Mouse (Mus musculus) right cerebral cortex, postnatal 10 days (tissue): ENCODE results near the gene Rplp1.

Experiments used
- DNase-seq, 2 experiments: peaks; one replicate each; pipeline ENCODE4 v3.0.0; 2021; ENCODE audit warnings: low spot score in 2 of 2

Rplp1 gene

GRCm38 (mm10) chr9:61877373-61878112, 36.8 kb downstream of the Rplp1 start:
- DNase-seq, result peak; percentile 48 to 55

GRCm38 (mm10) chr9:61873325-61873724, 41.0 kb downstream of the Rplp1 start:
- DNase-seq, result no peak

- DNase-seq, result peak; percentile 58 to 64
These were observed 41.9 kb downstream of the Rplp1 start for GRCm38 (mm10) chr9:61872246-61872941.

GRCm38 (mm10) chr9:61871839-61872238, 42.5 kb downstream of the Rplp1 start:
- DNase-seq, result no peak

GRCm38 (mm10) chr9:61867659-61868058, 46.7 kb downstream of the Rplp1 start:
- peak; percentile 65 to 84 for DNase-seq
